Mouse (Mus musculus) liver, adult 2 months (tissue): Measurements from ENCODE around the gene Gm28051.

Experiments
- CTCF ChIP-seq: fragments of 200-500 bp; IDR thresholded peaks from 2 replicates; pipeline ENCODE4 v1.5.1; 2011; ENCODE audit warnings: low read depth, low read length, control low read depth
- POLR2A ChIP-seq: fragments of 200-500 bp; IDR thresholded peaks from 2 replicates; pipeline ENCODE4 v1.6.1; 2011; ENCODE audit warnings: low read length, control low read depth; ENCODE audit not compliant: insufficient read depth; ENCODE audit errors: extremely low read depth

GRCm38 (mm10) chr12:102710851-102711375 lies 46.7 kb downstream of the Gm28051 start:
- no peak for TF ChIP-seq CTCF
- TF ChIP-seq POLR2A = no peak
